ENCODE assay signal across 47 mouse cellular contexts in genomic region chr7:86397689-86398088, GRCm38 (mm10). TPM values are rescaled to one million over a fixed set of nuclear protein-coding genes. Genes with fewer than 3 reads are reported as not detected.
"Had no signal": no experiment of that assay in that cellular context is flagged by ENCODE, and none has a peak within 500 bp of the region (broad histone marks: within the 10 kb centered on the region; RNA-seq: fewer than 3 reads in every experiment).

Gene Olfr303 (minus strand): TSS chr7:86397789.

- H3K27me3 ChIP-seq: limb, embryonic 12.5 days; limb, embryonic 13.5 days; limb, embryonic 15.5 days; liver, embryonic 12.5 days; liver, embryonic 13.5 days; liver, embryonic 15.5 days; lung, embryonic 15.5 days; megakaryocyte, embryonic 14.5 days; midbrain, embryonic 12.5 days; midbrain, embryonic 13.5 days; midbrain, embryonic 15.5 days; neural tube, embryonic 12.5 days had no signal

- H3K4me1 ChIP-seq: limb, embryonic 10.5 days; limb, embryonic 12.5 days; limb, embryonic 13.5 days; limb, embryonic 15.5 days; liver, embryonic 12.5 days; liver, embryonic 13.5 days; liver, embryonic 15.5 days; lung, embryonic 15.5 days; megakaryocyte, embryonic 14.5 days; midbrain, embryonic 10.5 days; midbrain, embryonic 12.5 days; midbrain, embryonic 13.5 days; midbrain, embryonic 15.5 days; neural tube, embryonic 12.5 days had no signal

- H3K9ac ChIP-seq: limb, embryonic 12.5 days; limb, embryonic 13.5 days; limb, embryonic 15.5 days; liver, embryonic 12.5 days; liver, embryonic 13.5 days; liver, embryonic 14.5 days; liver, embryonic 15.5 days; liver, postnatal 0 days; lung, embryonic 14.5 days; lung, embryonic 15.5 days; midbrain, embryonic 12.5 days; midbrain, embryonic 13.5 days; midbrain, embryonic 15.5 days; neural tube, embryonic 12.5 days had no signal

- H3K36me3 ChIP-seq: limb, embryonic 10.5 days; limb, embryonic 12.5 days; limb, embryonic 13.5 days; limb, embryonic 15.5 days; liver, embryonic 12.5 days; liver, embryonic 13.5 days; liver, embryonic 15.5 days; lung, embryonic 15.5 days; midbrain, embryonic 10.5 days; midbrain, embryonic 12.5 days; midbrain, embryonic 13.5 days; midbrain, embryonic 15.5 days; neural tube, embryonic 12.5 days had no signal

- ATAC-seq: liver, embryonic 12.5 days; liver, postnatal 0 days; lung, postnatal 0 days; midbrain, embryonic 13.5 days; midbrain, embryonic 15.5 days; midbrain, embryonic 16.5 days had no signal

- H3K4me3 ChIP-seq: left cerebral cortex, adult 2 months; limb, embryonic 10.5 days; limb, embryonic 12.5 days; limb, embryonic 13.5 days; limb, embryonic 15.5 days; liver, embryonic 12.5 days; liver, embryonic 13.5 days; liver, embryonic 15.5 days; lung, embryonic 15.5 days; megakaryocyte, embryonic 14.5 days; midbrain, embryonic 10.5 days; midbrain, embryonic 12.5 days; midbrain, embryonic 13.5 days; midbrain, embryonic 15.5 days; myocyte; neural tube, embryonic 12.5 days had no signal

- H3K9me3 ChIP-seq: limb, embryonic 10.5 days; limb, embryonic 12.5 days; limb, embryonic 13.5 days; limb, embryonic 15.5 days; liver, embryonic 12.5 days; liver, embryonic 13.5 days; liver, embryonic 15.5 days; lung, embryonic 15.5 days; midbrain, embryonic 10.5 days; midbrain, embryonic 12.5 days; midbrain, embryonic 13.5 days; midbrain, embryonic 15.5 days; neural tube, embryonic 12.5 days had no signal

- DNase-seq: left cerebral cortex, postnatal 4 days; liver; liver, embryonic 13.5 days; liver, postnatal 0 days; lung, adult 18-20 months; lung, adult 2 months; lung, embryonic 14.5 days; lung, postnatal 10 days; lung, postnatal 14 days; lung, postnatal 36 days; lung, postnatal 4 days had no signal

- H3K27ac ChIP-seq: left cerebral cortex, adult 2 months; limb, embryonic 10.5 days; limb, embryonic 12.5 days; limb, embryonic 13.5 days; limb, embryonic 15.5 days; liver, embryonic 12.5 days; liver, embryonic 13.5 days; liver, embryonic 14.5 days; liver, embryonic 15.5 days; lung, embryonic 15.5 days; macrophage; midbrain, embryonic 10.5 days; midbrain, embryonic 12.5 days; midbrain, embryonic 13.5 days; midbrain, embryonic 15.5 days; neural tube, embryonic 12.5 days had no signal

- H3K4me2 ChIP-seq: limb, embryonic 12.5 days; limb, embryonic 13.5 days; limb, embryonic 15.5 days; liver, embryonic 11.5 days; liver, embryonic 12.5 days; liver, embryonic 13.5 days; liver, embryonic 15.5 days; lung, embryonic 14.5 days; lung, embryonic 15.5 days; midbrain, embryonic 11.5 days; midbrain, embryonic 12.5 days; midbrain, embryonic 13.5 days; midbrain, embryonic 15.5 days; neural tube, embryonic 12.5 days had no signal

RNA-seq across cellular contexts. Expression of gene Olfr303, which starts in this region (rescaled TPM):
- total RNA-seq: left cerebral cortex, adult 2 months; left cerebral cortex, adult 8-10 months; left cerebral cortex, postnatal 10 days; left cerebral cortex, postnatal 14 days; left cerebral cortex, postnatal 25 days; left cerebral cortex, postnatal 36 days; left cerebral cortex, postnatal 4 days; liver, adult 2 months; megakaryocyte progenitor cell, adult 5-6 weeks; megakaryocyte, adult 5-6 weeks; megakaryocyte-erythroid progenitor cell, adult 5-6 weeks; monocyte, adult 5-6 weeks had no signal
- polyA plus RNA-seq: limb, embryonic 10.5 days; limb, embryonic 11.5 days; limb, embryonic 12.5 days; limb, embryonic 13.5 days; limb, embryonic 14.5 days; limb, embryonic 15.5 days; liver, adult 2 months; liver, embryonic 11.5 days; liver, embryonic 12.5 days; liver, embryonic 13.5 days; liver, embryonic 14.5 days; liver, embryonic 15.5 days; liver, embryonic 16.5 days; liver, postnatal 0 days; lung, adult 2 months; lung, embryonic 14.5 days; lung, embryonic 15.5 days; lung, embryonic 16.5 days; lung, postnatal 0 days; macrophage; midbrain, embryonic 10.5 days; midbrain, embryonic 11.5 days; midbrain, embryonic 12.5 days; midbrain, embryonic 13.5 days; midbrain, embryonic 15.5 days; midbrain, embryonic 16.5 days; myocyte; neural tube, embryonic 11.5 days; neural tube, embryonic 12.5 days had no signal
